In the genomic region with DNA sequence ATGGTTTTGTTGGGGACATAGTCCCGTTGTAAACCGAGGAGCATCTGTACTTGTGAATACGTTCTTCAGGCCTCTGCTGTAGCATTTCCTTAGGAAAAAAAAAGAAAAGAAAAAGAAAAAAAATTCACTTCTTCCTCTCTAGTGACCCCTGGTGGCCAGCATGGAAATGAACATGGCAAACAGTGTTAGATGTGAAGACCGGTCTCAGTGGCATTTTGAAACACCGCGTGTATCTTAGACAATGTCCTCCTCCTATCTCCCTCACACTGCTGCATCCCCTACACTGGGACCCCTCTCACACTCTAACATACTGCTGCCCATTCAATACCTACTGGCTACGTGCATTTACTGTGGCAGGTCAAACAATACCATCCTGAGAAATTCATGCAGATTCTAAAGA, we compare ENCODE assay signal across 10 mouse cellular contexts.
DNase-seq lines count a peak whose midpoint lies in the region; ATAC-seq and TF ChIP-seq lines count a peak whose summit lies in the region.
"Had no signal": no experiment of that assay in that cellular context is flagged by ENCODE, and none has a peak within 500 bp of the region (broad histone marks: within the 10 kb centered on the region; RNA-seq: fewer than 3 reads in every experiment).

No protein-coding gene starts in this region.

- no peak overlapping the region for H3K4me3 ChIP-seq in liver, embryonic 14.5 days (ENCODE audit: insufficient read depth in 1 of 2, low read depth in 2 of 2, low read length in 2 of 2)
- no peak overlapping the region for H3K4me3 ChIP-seq in hindbrain, embryonic 13.5 days
- H3K4me3 ChIP-seq: heart, embryonic 13.5 days; neural tube, embryonic 13.5 days had no signal

- no peaks in the 10 kb centered on the region for H3K9me3 ChIP-seq in liver, embryonic 14.5 days (ENCODE audit: control insufficient read depth, low read length)
- H3K9me3 ChIP-seq in hindbrain, embryonic 13.5 days, result no peaks in the 10 kb centered on the region
- H3K9me3 ChIP-seq: heart, embryonic 13.5 days; neural tube, embryonic 13.5 days had no signal

- H3K4me2 ChIP-seq in liver, embryonic 14.5 days (ENCODE audit: low read depth), result no peak overlapping the region
- H3K4me2 ChIP-seq in hindbrain, embryonic 13.5 days, result no peak overlapping the region
- H3K4me2 ChIP-seq: heart, embryonic 13.5 days; neural tube, embryonic 13.5 days had no signal

- no peak overlapping the region for H3K27ac ChIP-seq in liver, embryonic 14.5 days
- no peak overlapping the region for H3K27ac ChIP-seq in hindbrain, embryonic 13.5 days
- H3K27ac ChIP-seq: heart, embryonic 13.5 days; neural tube, embryonic 13.5 days had no signal

- TF ChIP-seq EP300 in liver, embryonic 14.5 days (IDR thresholded peaks at IDR 0.05; ENCODE audit: low read depth), result no peak

- no peaks in the 10 kb centered on the region for H3K36me3 ChIP-seq in liver, embryonic 14.5 days (replicated peaks; ENCODE audit: control insufficient read depth, insufficient read depth, low read depth)
- no peaks in the 10 kb centered on the region for H3K36me3 ChIP-seq in hindbrain, embryonic 13.5 days
- H3K36me3 ChIP-seq: heart, embryonic 13.5 days; neural tube, embryonic 13.5 days had no signal

- H3K27me3 ChIP-seq in liver, embryonic 14.5 days (ENCODE audit: control insufficient read depth, insufficient read depth, low read length), result no peaks in the 10 kb centered on the region
- no peaks in the 10 kb centered on the region for H3K27me3 ChIP-seq in hindbrain, embryonic 13.5 days
- H3K27me3 ChIP-seq: neural tube, embryonic 13.5 days had no signal

- DNase-seq in adrenal gland, postnatal 36 days, result peak; percentile 7 to 30
- no peak for DNase-seq in adrenal gland, adult 2 months
- DNase-seq in liver, embryonic 14.5 days (ENCODE audit: low read depth in 3 of 3, low spot score in 3 of 3), result no peak
- DNase-seq in liver, result no peak
- peak; percentile 8 for DNase-seq in c-Kit-positive CD71-positive TER-119-positive erythroid progenitor cells, embryonic 14.5 days (ENCODE audit: low spot score)
- peak; percentile 8 for DNase-seq in thymus, postnatal 14 days
- DNase-seq in gastrocnemius, postnatal 14 days, result no peak

- H3K4me1 ChIP-seq in liver, embryonic 14.5 days (replicated peaks; ENCODE audit: control insufficient read depth in 2 of 2, insufficient read depth in 2 of 2, low read length in 1 of 2), result no peaks in the 10 kb centered on the region
- H3K4me1 ChIP-seq in hindbrain, embryonic 13.5 days (replicated peaks), result peaks cover 21% of the 10 kb centered on the region

- no peak overlapping the region for H3K9ac ChIP-seq in liver, embryonic 14.5 days (replicated peaks)
- H3K9ac ChIP-seq in hindbrain, embryonic 13.5 days, result no peak overlapping the region
- H3K9ac ChIP-seq: heart, embryonic 13.5 days; neural tube, embryonic 13.5 days had no signal

- intact Hi-C loops in gastrocnemius, postnatal 14 days (cut with DNase I; ENCODE audit: low total_unique reads), result no loop called here

- WGBS in liver, embryonic 14.5 days (ENCODE audit: insufficient replicate concordance), result 17% methylated on average over 7 of the region's 7 CpGs
- 32% methylated on average over 7 of the region's 7 CpGs for WGBS in hindbrain, embryonic 13.5 days

- no peak for ATAC-seq in liver, embryonic 14.5 days (ENCODE audit: insufficient read depth)
- ATAC-seq in hindbrain, embryonic 13.5 days (ENCODE audit: low FRiP score), result 0 out of 2 replicates have a peak, but pooled peaks have one; percentile 50

- peak; percentile 76 for TF ChIP-seq CTCF in liver, embryonic 14.5 days (IDR thresholded peaks at IDR 0.05; ENCODE audit: low read depth)

Comparison
In these comparisons a context has a peak if more than half of its experiments do, and no peak if none do; other contexts are left out.
1. DNase-seq: peak in adrenal gland, postnatal 36 days (2 of 2), c-Kit-positive CD71-positive TER-119-positive erythroid progenitor cells, embryonic 14.5 days (single experiment) and thymus, postnatal 14 days (single experiment); none in adrenal gland, adult 2 months (single experiment), liver, embryonic 14.5 days (0 of 3), liver (single experiment) and gastrocnemius, postnatal 14 days (single experiment).